Mouse (Mus musculus) spleen, adult 2 months (tissue): Measurements from ENCODE around the gene Hk3.

Source experiments
- CTCF ChIP-seq: fragments of 200-500 bp; IDR thresholded peaks from 2 replicates; pipeline ENCODE4 v1.5.1; 2011; ENCODE audit warnings: mild to moderate bottlenecking, inconsistent platforms; ENCODE audit not compliant: insufficient read depth, insufficient read length, insufficient replicate concordance; ENCODE audit errors: extremely low read depth
- POLR2A ChIP-seq: fragments of 200-500 bp; IDR thresholded peaks from 2 replicates; pipeline ENCODE4 v1.6.1; 2011; ENCODE audit warnings: low read depth, low read length, inconsistent platforms

DNA sequence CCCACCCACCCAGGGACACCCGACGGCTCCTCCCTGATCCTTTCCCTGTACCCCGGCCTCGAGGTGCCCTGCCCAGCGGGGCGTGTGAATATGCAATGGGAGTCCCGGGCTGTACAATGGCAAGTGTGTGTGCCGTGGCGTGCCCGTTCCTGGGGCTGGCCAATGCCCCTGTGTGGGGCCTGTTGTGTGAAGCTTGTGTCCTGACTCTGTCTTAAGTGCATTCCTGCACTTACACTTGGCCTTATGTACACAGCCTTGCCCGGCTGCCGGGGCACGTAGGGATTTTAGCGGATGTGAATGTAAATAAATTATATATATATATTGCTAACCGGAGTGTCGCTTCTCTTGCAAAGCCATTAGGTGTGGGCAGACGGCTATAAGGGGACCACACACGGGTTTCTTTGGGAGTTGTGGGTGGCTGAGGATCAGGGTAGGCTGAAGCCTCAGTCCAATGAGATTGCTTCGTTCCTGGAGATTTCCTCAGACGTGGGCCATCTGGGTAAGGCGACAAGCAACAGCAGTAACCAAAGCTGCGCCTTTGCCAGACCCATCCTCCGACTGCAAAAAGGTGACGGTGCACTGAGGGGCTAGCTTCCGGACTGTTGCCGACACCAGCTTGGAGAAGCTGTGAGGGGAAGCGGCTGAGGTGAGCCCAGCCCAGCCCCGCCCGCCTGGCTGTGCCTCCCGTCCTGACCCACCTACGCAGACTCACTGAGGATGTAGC, 15.3 kb downstream of the Hk3 start:
- TF ChIP-seq POLR2A (no peak), CTCF (no peak)
